Mouse (Mus musculus) liver, postnatal 0 days (tissue): ENCODE results near the gene Aars2.

Experiments used
- CTCF ChIP-seq: sonication (generic); IDR thresholded peaks from 2 replicates; pipeline ENCODE4 v1.5.1; 2016; ENCODE audit warnings: antibody characterized with exemption, low read depth
- EP300 ChIP-seq: IDR thresholded peaks from 2 replicates; pipeline ENCODE4 v1.6.1; 2016; ENCODE audit warnings: antibody characterized with exemption, low read depth, mild to moderate bottlenecking

- TF ChIP-seq EP300 = no peak
- no peak for TF ChIP-seq CTCF
These were observed 56.6 kb downstream of the Aars2 start for GRCm38 (mm10) chr17:45563216-45563615.
